Mouse (Mus musculus) liver, embryonic 11.5 days (tissue): Measurements from ENCODE around the gene Grk6. TPM values are rescaled to one million over a fixed set of nuclear protein-coding genes. Genes with fewer than 3 reads are reported as not detected.

ENCODE experiments used
- ATAC-seq: fragments of 200-750 bp; cut with Nextera tagmentation; replicated peaks from 2 replicates; pipeline ENCODE4 v1.8.0; 2017; ENCODE audit warnings: moderate number of reproducible peaks, mild to moderate bottlenecking, moderate TSS enrichment, moderate library complexity; ENCODE audit not compliant: low FRiP score
- DNase-seq: peaks from one replicate; pipeline ENCODE4 v3.0.0-alpha.2; 2017; ENCODE audit warnings: low spot score
- H3K27ac ChIP-seq: fragments of 300-500 bp; sonication (generic); 2 replicates; pipeline ENCODE4 v1.5.1; 2014; ENCODE audit warnings: mild to moderate bottlenecking, low read depth, low read length, control low read depth
- H3K27me3 ChIP-seq: fragments of 300-500 bp; sonication (generic); replicated peaks from 2 replicates; pipeline ENCODE4 v1.6.1; 2014; ENCODE audit warnings: low read length, mixed read lengths; ENCODE audit not compliant: control insufficient read depth, insufficient read depth
- H3K36me3 ChIP-seq: fragments of 300-500 bp; sonication (generic); 2 replicates; pipeline ENCODE4 v1.6.1; 2014; ENCODE audit warnings: mild to moderate bottlenecking, low read length, moderate library complexity, mixed read lengths; ENCODE audit not compliant: control insufficient read depth, insufficient read depth
- H3K4me1 ChIP-seq: fragments of 300-500 bp; sonication (generic); replicated peaks from 2 replicates; pipeline ENCODE4 v1.6.1; 2014; ENCODE audit warnings: low read length, mixed read lengths; ENCODE audit not compliant: control insufficient read depth, insufficient read depth
- H3K4me2 ChIP-seq: fragments of 300-500 bp; sonication (generic); 2 replicates; pipeline ENCODE4 v1.6.1; 2014; ENCODE audit warnings: mild to moderate bottlenecking, control low read depth, moderate library complexity
- H3K4me3 ChIP-seq: fragments of 300-500 bp; sonication (generic); 2 replicates; pipeline ENCODE4 v1.5.1; 2014; ENCODE audit warnings: low read depth, low read length, control low read depth
- H3K9ac ChIP-seq: fragments of 300-500 bp; sonication (generic); 2 replicates; pipeline ENCODE4 v1.6.1; 2014; ENCODE audit warnings: low read depth, low read length, control low read depth
- H3K9me3 ChIP-seq: fragments of 300-500 bp; sonication (generic); 2 replicates; pipeline ENCODE4 v1.6.1; 2016; ENCODE audit warnings: low read length, inconsistent platforms, mixed read lengths; ENCODE audit not compliant: control insufficient read depth
- WGBS: fragments of 180-500 bp; shearing (Covaris S2); extraction: QIAGEN DNeasy Blood & Tissue Kit; methylation state at CpG from one replicate; pipeline ENCODE4 v1.1.7; 2014; 5-methylcytosine and 5-hydroxymethylcytosine counted together
- microRNA-seq: library from miRNA; unstranded; fragments of <30 nt; microRNA quantifications from one replicate; pipeline ENCODE4, GENCODE M21; 2017; ENCODE audit warnings: borderline number of aligned reads
- polyA plus RNA-seq: library from polyadenylated mRNA; unstranded; fragments of >200 nt; fragmentation: Nextera tagmentation; extraction: Ambion mirVana; gene quantifications from 2 replicates; pipeline ENCODE4 v1.2.1, GENCODE M21; 2014

Grk6 gene
- polyA plus RNA-seq, 1 experiment from 2014 or later, result 45.8 TPM

DNA sequence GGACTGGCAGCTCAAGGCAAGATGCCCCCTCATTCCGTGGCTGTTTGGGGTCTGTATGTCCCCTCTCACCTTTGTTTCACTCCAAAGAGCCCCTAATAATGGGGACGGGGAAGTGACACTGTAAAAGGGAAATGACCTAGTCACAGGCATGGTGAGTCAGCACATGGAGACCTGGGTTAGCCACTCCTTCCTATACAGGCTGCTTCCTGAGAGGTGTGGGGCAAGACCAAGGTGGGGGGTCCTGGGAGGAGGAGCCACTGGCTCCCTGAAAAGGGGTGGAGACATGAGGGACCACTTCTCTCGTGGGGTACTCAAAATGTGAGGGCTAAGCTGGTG is 65.4 kb downstream of the Grk6 start:
- no peak for ATAC-seq
- Histone ChIP-seq H3K4me1 (peaks cover 29% of the 10 kb centered on the region), H3K36me3 (peaks cover 22% of the 10 kb centered on the region; the same call in 1 of the 2 replicates), H3K9ac (peak overlapping the region; percentile 38; the same call in 1 of the 2 replicates), H3K27ac (peak overlapping the region; percentile 81), H3K4me3 (peak overlapping the region; percentile 8; the same call in 1 of the 2 replicates), H3K4me2 (peak overlapping the region; percentile 97), H3K27me3 (peaks cover 4% of the 10 kb centered on the region; the same call in 1 of the 2 replicates), H3K9me3 (no peaks in the 10 kb centered on the region)
- no peak for DNase-seq
- 34% methylated on average over 3 of the region's 3 CpGs for WGBS

Small RNA genes lying within 50 kb of the gene (microRNA-seq; reads per million reads assigned to microRNA genes)
- gene Mir6943 (not detected), gene Mir6944 (55.3 reads per million, percentile 42 among the genes with 10 or more reads in this experiment), gene Mir6945 (2.8 reads per million)

Other genes with a start within 250 kb of the Grk6 start
- gene Nsd1, start 235.3 kb upstream of the Grk6 start, polyA plus RNA-seq, result 35.5 and 41.3 TPM in 2 replicates
- 493 and 494 TPM in 2 replicates for gene Prelid1, start 124.6 kb upstream of the Grk6 start, polyA plus RNA-seq
- gene Rab24, start 123.1 kb upstream of the Grk6 start, polyA plus RNA-seq, result 78.7 and 79.6 TPM in 2 replicates
- gene Mxd3, start 115.2 kb upstream of the Grk6 start, polyA plus RNA-seq, result 15.6 and 16.4 TPM in 2 replicates
- 120 and 121 TPM in 2 replicates for gene Lman2, start 82.3 kb upstream of the Grk6 start, polyA plus RNA-seq
- gene Rgs14, start 75.3 kb upstream of the Grk6 start, polyA plus RNA-seq, result 1.2 and 1.9 TPM in 2 replicates
- gene Slc34a1, start 46.9 kb upstream of the Grk6 start, polyA plus RNA-seq, result not detected in 2 replicates
- gene Pfn3, start 29.8 kb upstream of the Grk6 start, polyA plus RNA-seq, result not detected in 2 replicates
- gene F12, start 18.3 kb upstream of the Grk6 start, polyA plus RNA-seq, result 62.3 and 63.4 TPM in 2 replicates
- gene Prr7, start 19.2 kb downstream of the Grk6 start, polyA plus RNA-seq, result 0.29 and 0.35 TPM in 2 replicates
- 64.9 and 69.0 TPM in 2 replicates for gene Dbn1, start 43.0 kb downstream of the Grk6 start, polyA plus RNA-seq
- 86.4 and 94.6 TPM in 2 replicates for gene Pdlim7, start 68.6 kb downstream of the Grk6 start, polyA plus RNA-seq
- 4.3 and 6.0 TPM in 2 replicates for gene Dok3, start 84.2 kb downstream of the Grk6 start, polyA plus RNA-seq
- gene Ddx41, start 91.6 kb downstream of the Grk6 start, polyA plus RNA-seq, result 62.9 and 64.6 TPM in 2 replicates
- 18.7 and 25.3 TPM in 2 replicates for gene Fam193b, start 126.0 kb downstream of the Grk6 start, polyA plus RNA-seq
- 58.7 and 61.9 TPM in 2 replicates for gene Tmed9, start 128.7 kb downstream of the Grk6 start, polyA plus RNA-seq
- 16.0 and 16.4 TPM in 2 replicates for gene B4galt7, start 154.8 kb downstream of the Grk6 start, polyA plus RNA-seq
- gene Caml, start 177.9 kb downstream of the Grk6 start, polyA plus RNA-seq, result 35.8 and 36.2 TPM in 2 replicates
- 51.5 and 54.0 TPM in 2 replicates for gene Ddx46, start 190.0 kb downstream of the Grk6 start, polyA plus RNA-seq
- 39.3 and 42.8 TPM in 2 replicates for gene B230219D22Rik, start 248.1 kb downstream of the Grk6 start, polyA plus RNA-seq